Mouse (Mus musculus): ENCODE data around the gene AI837181. TPM values are rescaled to one million over a fixed set of nuclear protein-coding genes. Genes with fewer than 3 reads are reported as not detected.

AI837181 gene
- polyA plus RNA-seq, 1 experiment from 2014 or later, result 24.0 TPM

GRCm38 (mm10) chr19:5419630-5420029, 5.3 kb upstream of the AI837181 start:
- Histone ChIP-seq H3K4me3 (no peak overlapping the region), H3K9ac (no peak overlapping the region), H3K27me3 (replicated peaks) (no peaks in the 10 kb centered on the region), H3K27ac (no peak overlapping the region), H3K36me3 (peaks cover 45% of the 10 kb centered on the region), H3K4me2 (no peak overlapping the region), H3K9me3 (replicated peaks) (no peaks in the 10 kb centered on the region), H3K4me1 (peaks cover 26% of the 10 kb centered on the region)
- ATAC-seq, result no peak
- 67% methylated on average over 9 of the region's 9 CpGs for WGBS (ENCODE audit: insufficient replicate concordance)

GRCm38 (mm10) chr19:5420579-5420978, 4.4 kb upstream of the AI837181 start:
- Histone ChIP-seq H3K36me3 (peaks cover 45% of the 10 kb centered on the region), H3K9me3 (replicated peaks) (no peaks in the 10 kb centered on the region), H3K4me1 (peaks cover 27% of the 10 kb centered on the region), H3K4me3 (no peak overlapping the region), H3K9ac (no peak overlapping the region), H3K27ac (no peak overlapping the region), H3K27me3 (replicated peaks) (no peaks in the 10 kb centered on the region), H3K4me2 (no peak overlapping the region)
- WGBS (ENCODE audit: insufficient replicate concordance), result 84% methylated on average over 6 of the region's 6 CpGs
- no peak for ATAC-seq

- no peaks in the 10 kb centered on the region for H3K9me3 ChIP-seq (replicated peaks)
- peaks cover 39% of the 10 kb centered on the region for H3K4me1 ChIP-seq
- no peak for ATAC-seq
- no peak overlapping the region for H3K27ac ChIP-seq
- no peak overlapping the region for H3K9ac ChIP-seq
- no peak overlapping the region for H3K4me2 ChIP-seq
- no peaks in the 10 kb centered on the region for H3K27me3 ChIP-seq (replicated peaks)
- 92% methylated on average over 5 of the region's 5 CpGs for WGBS (ENCODE audit: insufficient replicate concordance)
- H3K4me3 ChIP-seq, result no peak overlapping the region
- peaks cover 53% of the 10 kb centered on the region for H3K36me3 ChIP-seq
Observed at GRCm38 (mm10) chr19:5421784-5422183, 3.2 kb upstream of the AI837181 start.

GRCm38 (mm10) chr19:5422267-5422666, 2.7 kb upstream of the AI837181 start:
- H3K9me3 ChIP-seq (replicated peaks), result no peaks in the 10 kb centered on the region
- WGBS (ENCODE audit: insufficient replicate concordance), result 80% methylated on average over 10 of the region's 10 CpGs
- no peaks in the 10 kb centered on the region for H3K27me3 ChIP-seq (replicated peaks)
- H3K27ac ChIP-seq, result no peak overlapping the region
- H3K9ac ChIP-seq, result no peak overlapping the region
- peaks cover 58% of the 10 kb centered on the region for H3K36me3 ChIP-seq
- no peak overlapping the region for H3K4me2 ChIP-seq
- H3K4me1 ChIP-seq, result peaks cover 43% of the 10 kb centered on the region
- no peak for ATAC-seq
- no peak overlapping the region for H3K4me3 ChIP-seq

GRCm38 (mm10) chr19:5422895-5423443, 2.0 kb upstream of the AI837181 start:
- Histone ChIP-seq H3K9me3 (replicated peaks) (no peaks in the 10 kb centered on the region), H3K4me1 (peaks cover 44% of the 10 kb centered on the region), H3K9ac (peak overlapping the region; percentile 90; the same call in 1 of the 2 replicates), H3K36me3 (peaks cover 58% of the 10 kb centered on the region), H3K27ac (no peak overlapping the region), H3K27me3 (replicated peaks) (no peaks in the 10 kb centered on the region), H3K4me2 (peak overlapping the region; percentile 95), H3K4me3 (peak overlapping the region; percentile 78; the same call in 1 of the 2 replicates)
- WGBS (ENCODE audit: insufficient replicate concordance), result 81% methylated on average over 9 of the region's 9 CpGs
- ATAC-seq, result no peak

GRCm38 (mm10) chr19:5423561-5423960, 1.4 kb upstream of the AI837181 start:
- WGBS (ENCODE audit: insufficient replicate concordance), result 69% methylated on average over 12 of the region's 12 CpGs
- H3K4me1 ChIP-seq, result peaks cover 44% of the 10 kb centered on the region
- peak overlapping the region; percentile 90 for H3K9ac ChIP-seq
- peak overlapping the region; percentile 89 for H3K27ac ChIP-seq
- ATAC-seq, result no peak
- peaks cover 52% of the 10 kb centered on the region for H3K36me3 ChIP-seq
- peak overlapping the region; percentile 78 for H3K4me3 ChIP-seq
- H3K9me3 ChIP-seq (replicated peaks), result no peaks in the 10 kb centered on the region
- H3K27me3 ChIP-seq (replicated peaks), result no peaks in the 10 kb centered on the region
- H3K4me2 ChIP-seq, result peak overlapping the region; percentile 95

- H3K4me3 ChIP-seq, result peak overlapping the region; percentile 78
- under 1% methylated on average over 37 of the region's 48 CpGs for WGBS (ENCODE audit: insufficient replicate concordance)
- H3K9ac ChIP-seq, result peak overlapping the region; percentile 90
- H3K9me3 ChIP-seq (replicated peaks), result no peaks in the 10 kb centered on the region
- H3K4me1 ChIP-seq, result peaks cover 44% of the 10 kb centered on the region
- ATAC-seq, result peak; percentile 63
- peak overlapping the region; percentile 89 for H3K27ac ChIP-seq
- peak overlapping the region; percentile 95 for H3K4me2 ChIP-seq
- no peaks in the 10 kb centered on the region for H3K27me3 ChIP-seq (replicated peaks)
- peaks cover 52% of the 10 kb centered on the region for H3K36me3 ChIP-seq
Observed at GRCm38 (mm10) chr19:5424092-5424781, 707 bp upstream of the AI837181 start.

- Histone ChIP-seq H3K9me3 (replicated peaks) (no peaks in the 10 kb centered on the region), H3K4me1 (peaks cover 39% of the 10 kb centered on the region), H3K4me3 (peak overlapping the region; percentile 78), H3K36me3 (peaks cover 37% of the 10 kb centered on the region), H3K4me2 (peak overlapping the region; percentile 95), H3K9ac (peak overlapping the region; percentile 90), H3K27me3 (replicated peaks) (no peaks in the 10 kb centered on the region), H3K27ac (peak overlapping the region; percentile 89)
- ATAC-seq, result no peak
- WGBS (ENCODE audit: insufficient replicate concordance), result 80% methylated on average over 18 of the region's 18 CpGs
Observed at GRCm38 (mm10) chr19:5425906-5426565, 1.1 kb downstream of the AI837181 start.

- H3K9ac ChIP-seq, result 0 out of 2 replicates have a peak overlapping the region, but pooled peaks have one; percentile 12
- ATAC-seq, result no peak
- H3K4me2 ChIP-seq, result peak overlapping the region; percentile 95
Observed at GRCm38 (mm10) chr19:5426640-5427290, 1.8 kb downstream of the AI837181 start.

GRCm38 (mm10) chr19:5428083-5428482, 3.1 kb downstream of the AI837181 start:
- Histone ChIP-seq H3K4me1 (peaks cover 37% of the 10 kb centered on the region), H3K9me3 (replicated peaks) (no peaks in the 10 kb centered on the region), H3K27me3 (replicated peaks) (no peaks in the 10 kb centered on the region), H3K27ac (no peak overlapping the region), H3K4me2 (no peak overlapping the region), H3K9ac (no peak overlapping the region), H3K36me3 (peaks cover 16% of the 10 kb centered on the region), H3K4me3 (no peak overlapping the region)
- no peak for ATAC-seq
- 83% methylated on average over 2 of the region's 2 CpGs for WGBS (ENCODE audit: insufficient replicate concordance)

More at GRCm38 (mm10) chr19:5426640-5427290, 1.8 kb downstream of the AI837181 start:
- Histone ChIP-seq H3K27ac (no peak overlapping the region), H3K36me3 (peaks cover 29% of the 10 kb centered on the region), H3K4me1 (peaks cover 39% of the 10 kb centered on the region), H3K27me3 (replicated peaks) (no peaks in the 10 kb centered on the region), H3K4me3 (0 out of 2 replicates have a peak overlapping the region, but pooled peaks have one; percentile 78), H3K9me3 (replicated peaks) (no peaks in the 10 kb centered on the region)
- WGBS (ENCODE audit: insufficient replicate concordance), result 88% methylated on average over 13 of the region's 13 CpGs

- Histone ChIP-seq H3K9ac (no peak overlapping the region), H3K9me3 (replicated peaks) (no peaks in the 10 kb centered on the region), H3K4me1 (peaks cover 37% of the 10 kb centered on the region), H3K27me3 (replicated peaks) (0 out of 2 replicates have a peak, but pooled peaks cover 3% of the 10 kb centered on the region), H3K4me3 (no peak overlapping the region), H3K36me3 (peaks cover 14% of the 10 kb centered on the region), H3K4me2 (no peak overlapping the region), H3K27ac (no peak overlapping the region)
- WGBS (ENCODE audit: insufficient replicate concordance), result 63% methylated on average over 4 of the region's 4 CpGs
- ATAC-seq, result no peak
Observed at GRCm38 (mm10) chr19:5429219-5429618, 4.3 kb downstream of the AI837181 start.
